Mouse (Mus musculus) ES-E14 (cell line): Measurements from ENCODE around the gene Shroom3. TPM values are rescaled to one million over a fixed set of nuclear protein-coding genes. Genes with fewer than 3 reads are reported as not detected.

Experiments used
- DNase-seq: peaks from one replicate; pipeline ENCODE4 v3.0.0-alpha.2; 2013; ENCODE audit warnings: low read depth, low spot score
- H3K27ac ChIP-seq: 2 replicates; pipeline ENCODE4 v1.5.1; 2012; ENCODE audit warnings: low read depth, mild to moderate bottlenecking, low read length, moderate library complexity, mixed read lengths; ENCODE audit not compliant: poor library complexity, insufficient read depth, severe bottlenecking
- H3K36me3 ChIP-seq: 2 replicates; pipeline ENCODE4 v1.6.1; 2012; ENCODE audit warnings: mild to moderate bottlenecking, low read length, moderate library complexity, mixed read lengths; ENCODE audit not compliant: control insufficient read depth, poor library complexity, insufficient read depth, severe bottlenecking
- H3K4me1 ChIP-seq, 2 experiments: fragments of 150-350 bp in 1 of 2; sonication (generic) in 1 of 2; 2 replicates each; pipeline ENCODE4 v1.6.1; 2012; ENCODE audit warnings: low read length in 2 of 2, mild to moderate bottlenecking in 1 of 2, mixed read lengths in 1 of 2; ENCODE audit not compliant: control insufficient read depth in 2 of 2, insufficient read depth in 2 of 2, poor library complexity in 1 of 2
- H3K4me3 ChIP-seq, 2 experiments: fragments of 150-350 bp in 1 of 2; sonication (generic) in 1 of 2; 2 replicates each; pipeline ENCODE4 v1.5.1; 2012; ENCODE audit warnings: low read length in 2 of 2, low read depth in 1 of 2, mild to moderate bottlenecking in 1 of 2, mixed read lengths in 1 of 2; ENCODE audit not compliant: insufficient read depth in 1 of 2, poor library complexity in 1 of 2, severe bottlenecking in 1 of 2
- H3K9ac ChIP-seq: 2 replicates; pipeline ENCODE4 v1.6.1; 2012; ENCODE audit warnings: low read depth, mild to moderate bottlenecking, low read length, mixed read lengths; ENCODE audit not compliant: poor library complexity, insufficient read depth, severe bottlenecking
- H3K9me3 ChIP-seq: fragments of 150-350 bp; sonication (generic); 2 replicates; pipeline ENCODE4 v1.6.1; 2012; ENCODE audit warnings: low read depth, mild to moderate bottlenecking, low read length; ENCODE audit not compliant: control insufficient read depth, insufficient read depth
- CHD2 ChIP-seq: IDR thresholded peaks from 2 replicates; pipeline ENCODE4 v1.6.1; 2014; ENCODE audit warnings: mild to moderate bottlenecking, low read depth, low read length, inconsistent platforms
- HCFC1 ChIP-seq: IDR thresholded peaks from 2 replicates; pipeline ENCODE4 v1.6.1; 2012; ENCODE audit warnings: low read length, inconsistent platforms, borderline replicate concordance; ENCODE audit not compliant: insufficient read depth
- MAFK ChIP-seq: IDR thresholded peaks from 2 replicates; pipeline ENCODE4 v1.6.1; 2014; ENCODE audit warnings: mild to moderate bottlenecking, low read depth, low read length, inconsistent platforms; ENCODE audit not compliant: insufficient read depth
- ZC3H11A ChIP-seq: IDR thresholded peaks from 2 replicates; pipeline ENCODE4 v1.6.1; 2012; ENCODE audit warnings: low read depth, mild to moderate bottlenecking, inconsistent platforms, low read length, borderline replicate concordance
- ZNF384 ChIP-seq: IDR thresholded peaks from 2 replicates; pipeline ENCODE4 v1.6.1; 2012; ENCODE audit warnings: low read depth, low read length, inconsistent platforms
- in situ Hi-C, 2 experiments: fragments of 600-800 bp; cut with MboI; formaldehyde crosslinking; loops; one replicate each; pipeline ENCODE4 v1.15.1; 2025; ENCODE audit warnings: low sequenced_read_pairs in 2 of 2, inconsistent platforms in 1 of 2; ENCODE audit not compliant: unreplicated experiment in 2 of 2
- total RNA-seq: library from RNA; depleted of rRNA; stranded (reverse); fragments of 300-350 nt; gene quantifications from 2 replicates; pipeline ENCODE4 v1.2.3, GENCODE M21; 2012

Shroom3 gene
- total RNA-seq, 1 experiment: 34.1 TPM

- DNase-seq: no peak
- Histone ChIP-seq H3K4me3 (no peak overlapping the region), H3K36me3 (no peaks in the 10 kb centered on the region), H3K4me1 (peaks cover 0 to 5% of the 10 kb centered on the region in 2 experiments; a peak in 1 of 4 replicates), H3K9ac (no peak overlapping the region), H3K27ac (no peak overlapping the region), H3K9me3 (no peaks in the 10 kb centered on the region)
- TF ChIP-seq ZC3H11A (no peak), ZNF384 (no peak), HCFC1 (no peak), CHD2 (no peak), MAFK (no peak)
- in situ Hi-C loops: no loop called here
Observed at GRCm38 (mm10) chr5:93000060-93000459, 316.8 kb downstream of the Shroom3 start.

DNA sequence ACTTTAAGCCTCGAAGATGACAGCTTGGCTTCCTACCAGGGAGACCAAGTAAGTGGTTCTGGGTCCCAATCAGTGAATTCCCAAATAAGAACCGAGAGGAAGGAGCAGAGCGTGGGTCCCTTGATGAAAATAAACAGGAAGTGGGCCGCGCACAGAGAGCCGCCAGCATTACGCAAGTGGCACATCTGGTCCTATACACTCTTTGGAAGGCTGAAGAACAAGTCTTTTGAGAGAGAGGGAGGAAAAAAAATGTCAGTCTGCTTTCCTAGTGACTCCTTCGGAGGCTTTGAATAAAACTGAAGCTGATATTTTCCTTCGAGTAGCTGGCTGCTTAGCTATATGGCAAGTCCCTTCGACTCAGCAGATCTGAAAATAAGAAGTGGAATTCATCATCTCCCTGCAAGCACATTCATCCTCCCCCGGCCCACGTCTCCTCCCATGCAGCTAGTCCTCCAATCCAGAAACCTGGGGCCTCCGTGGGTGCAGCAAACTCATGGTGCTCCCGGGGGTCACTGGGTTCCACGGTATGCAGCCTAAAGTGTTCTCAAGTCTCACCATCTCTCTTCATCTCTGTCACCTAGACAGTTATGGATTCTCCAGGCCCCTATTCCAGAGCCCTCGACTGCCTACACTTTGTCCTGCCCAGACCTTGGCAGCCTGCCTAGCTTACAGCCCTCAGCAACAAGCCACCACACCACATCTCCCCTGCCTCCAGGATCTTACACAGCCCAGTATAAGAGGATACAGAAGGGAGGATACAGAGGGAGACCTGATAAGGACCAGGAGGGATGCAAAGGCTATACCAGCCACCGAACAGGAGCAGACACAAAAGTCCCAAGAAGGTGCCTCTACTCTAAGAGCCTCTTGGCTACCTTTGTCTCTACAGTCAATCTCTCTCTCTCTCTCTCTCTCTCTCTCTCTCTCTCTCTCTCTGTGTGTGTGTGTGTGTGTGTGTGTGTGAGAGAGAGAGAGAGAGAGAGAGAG lies 317.8 kb downstream of the Shroom3 start:
- no peak for DNase-seq
- in situ Hi-C loops: no loop called here
- TF ChIP-seq MAFK: no peak
- TF ChIP-seq HCFC1: no peak
- Histone ChIP-seq H3K4me1 (peaks cover 0 to 5% of the 10 kb centered on the region in 2 experiments; a peak in 1 of 4 replicates), H3K9ac (no peak overlapping the region), H3K36me3 (no peaks in the 10 kb centered on the region), H3K27ac (no peak overlapping the region), H3K4me3 (no peak overlapping the region), H3K9me3 (no peaks in the 10 kb centered on the region)

GRCm38 (mm10) chr5:93002615-93003014 lies 319.4 kb downstream of the Shroom3 start:
- no peak overlapping the region for H3K4me3 ChIP-seq
- H3K27ac ChIP-seq: no peak overlapping the region
- TF ChIP-seq ZNF384 (no peak), HCFC1 (no peak), CHD2 (no peak), MAFK (no peak), ZC3H11A (no peak)
- H3K36me3 ChIP-seq: no peaks in the 10 kb centered on the region
- no peaks in the 10 kb centered on the region for H3K9me3 ChIP-seq
- peaks cover 0 to 5% of the 10 kb centered on the region in 2 experiments; a peak in 1 of 4 replicates for H3K4me1 ChIP-seq
- in situ Hi-C loops: no loop called here
- DNase-seq: no peak
- H3K9ac ChIP-seq: no peak overlapping the region

DNA sequence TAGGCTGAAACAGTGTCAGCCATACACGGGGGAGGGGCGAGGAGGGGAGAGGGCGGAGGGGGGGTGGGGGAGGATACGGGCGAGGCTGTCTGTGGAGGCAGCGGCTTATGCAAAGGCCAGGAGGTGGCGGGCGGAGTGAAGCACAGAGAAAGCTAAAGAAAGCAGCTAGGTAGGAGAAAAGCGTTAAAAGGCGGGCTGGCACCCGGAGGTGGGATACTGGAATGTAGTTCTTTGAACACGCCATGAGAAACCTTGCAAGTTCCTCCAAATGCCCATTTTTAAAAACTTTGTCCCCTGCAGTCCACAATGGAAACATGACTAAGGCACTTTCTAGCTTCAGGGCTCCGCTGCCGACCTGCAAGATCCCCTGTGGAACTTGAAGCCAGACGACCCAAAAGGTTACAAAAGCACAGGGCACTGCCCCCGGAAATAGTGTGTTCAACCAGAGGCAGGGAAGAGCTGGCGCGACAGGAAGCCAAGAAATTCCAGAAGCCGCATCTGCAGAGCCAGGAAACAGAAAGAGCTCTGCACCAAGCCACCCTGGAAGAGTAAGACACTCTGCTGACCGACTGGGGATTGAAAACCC lies 322.1 kb downstream of the Shroom3 start:
- TF ChIP-seq MAFK: peak; percentile 23; the same call in 1 of the 2 replicates
- TF ChIP-seq ZNF384: no peak
- in situ Hi-C loops: no loop called here
- peak overlapping the region; percentile 69 for H3K9ac ChIP-seq
- no peak for DNase-seq
- H3K27ac ChIP-seq: peak overlapping the region; percentile 80; the same call in 1 of the 2 replicates
- no peaks in the 10 kb centered on the region for H3K36me3 ChIP-seq
- peaks cover 0 to 5% of the 10 kb centered on the region in 2 experiments; a peak in 1 of 4 replicates for H3K4me1 ChIP-seq
- H3K9me3 ChIP-seq: no peaks in the 10 kb centered on the region
- H3K4me3 ChIP-seq: peak overlapping the region; percentile 61 to 71
